Mouse (Mus musculus) ES-E14 (cell line): ENCODE results near the gene Gsdma. TPM values are rescaled to one million over a fixed set of nuclear protein-coding genes. Genes with fewer than 3 reads are reported as not detected.

ENCODE experiments used
- DNase-seq: peaks from one replicate; pipeline ENCODE4 v3.0.0-alpha.2; 2013; ENCODE audit warnings: low read depth, low spot score
- H3K27ac ChIP-seq: 2 replicates; pipeline ENCODE4 v1.5.1; 2012; ENCODE audit warnings: low read depth, mild to moderate bottlenecking, low read length, moderate library complexity, mixed read lengths; ENCODE audit not compliant: poor library complexity, insufficient read depth, severe bottlenecking
- H3K36me3 ChIP-seq: 2 replicates; pipeline ENCODE4 v1.6.1; 2012; ENCODE audit warnings: mild to moderate bottlenecking, low read length, moderate library complexity, mixed read lengths; ENCODE audit not compliant: control insufficient read depth, poor library complexity, insufficient read depth, severe bottlenecking
- H3K4me1 ChIP-seq, 2 experiments: fragments of 150-350 bp in 1 of 2; sonication (generic) in 1 of 2; 2 replicates each; pipeline ENCODE4 v1.6.1; 2012; ENCODE audit warnings: low read length in 2 of 2, mild to moderate bottlenecking in 1 of 2, mixed read lengths in 1 of 2; ENCODE audit not compliant: control insufficient read depth in 2 of 2, insufficient read depth in 2 of 2, poor library complexity in 1 of 2
- H3K4me3 ChIP-seq, 2 experiments: fragments of 150-350 bp in 1 of 2; sonication (generic) in 1 of 2; 2 replicates each; pipeline ENCODE4 v1.5.1; 2012; ENCODE audit warnings: low read length in 2 of 2, low read depth in 1 of 2, mild to moderate bottlenecking in 1 of 2, mixed read lengths in 1 of 2; ENCODE audit not compliant: insufficient read depth in 1 of 2, poor library complexity in 1 of 2, severe bottlenecking in 1 of 2
- H3K9ac ChIP-seq: 2 replicates; pipeline ENCODE4 v1.6.1; 2012; ENCODE audit warnings: low read depth, mild to moderate bottlenecking, low read length, mixed read lengths; ENCODE audit not compliant: poor library complexity, insufficient read depth, severe bottlenecking
- H3K9me3 ChIP-seq: fragments of 150-350 bp; sonication (generic); 2 replicates; pipeline ENCODE4 v1.6.1; 2012; ENCODE audit warnings: low read depth, mild to moderate bottlenecking, low read length; ENCODE audit not compliant: control insufficient read depth, insufficient read depth
- CHD2 ChIP-seq: IDR thresholded peaks from 2 replicates; pipeline ENCODE4 v1.6.1; 2014; ENCODE audit warnings: mild to moderate bottlenecking, low read depth, low read length, inconsistent platforms
- HCFC1 ChIP-seq: IDR thresholded peaks from 2 replicates; pipeline ENCODE4 v1.6.1; 2012; ENCODE audit warnings: low read length, inconsistent platforms, borderline replicate concordance; ENCODE audit not compliant: insufficient read depth
- MAFK ChIP-seq: IDR thresholded peaks from 2 replicates; pipeline ENCODE4 v1.6.1; 2014; ENCODE audit warnings: mild to moderate bottlenecking, low read depth, low read length, inconsistent platforms; ENCODE audit not compliant: insufficient read depth
- ZC3H11A ChIP-seq: IDR thresholded peaks from 2 replicates; pipeline ENCODE4 v1.6.1; 2012; ENCODE audit warnings: low read depth, mild to moderate bottlenecking, inconsistent platforms, low read length, borderline replicate concordance
- ZNF384 ChIP-seq: IDR thresholded peaks from 2 replicates; pipeline ENCODE4 v1.6.1; 2012; ENCODE audit warnings: low read depth, low read length, inconsistent platforms
- in situ Hi-C, 2 experiments: fragments of 600-800 bp; cut with MboI; formaldehyde crosslinking; loops; one replicate each; pipeline ENCODE4 v1.15.1; 2025; ENCODE audit warnings: low sequenced_read_pairs in 2 of 2, inconsistent platforms in 1 of 2; ENCODE audit not compliant: unreplicated experiment in 2 of 2
- total RNA-seq: library from RNA; depleted of rRNA; stranded (reverse); fragments of 300-350 nt; gene quantifications from 2 replicates; pipeline ENCODE4 v1.2.3, GENCODE M21; 2012

Gsdma gene
- total RNA-seq, 1 experiment: 0.40 TPM

- peaks cover 9 to 12% of the 10 kb centered on the region in 2 experiments for H3K4me1 ChIP-seq
- in situ Hi-C loops: no loop called here
- peak; percentile 99 for DNase-seq
- peak within 1 kb of the TSS; percentile 99 for H3K9ac ChIP-seq
- no peaks in the 10 kb centered on the region for H3K9me3 ChIP-seq
- TF ChIP-seq MAFK (no peak; the same call in 1 of the 2 replicates), CHD2 (peak; percentile 94), ZC3H11A (no peak), HCFC1 (peak; percentile 90), ZNF384 (peak; percentile 52; the same call in 1 of the 2 replicates)
- peak within 1 kb of the TSS; percentile 90 for H3K27ac ChIP-seq
- H3K4me3 ChIP-seq: peak within 1 kb of the TSS; percentile 91 to 100
- H3K36me3 ChIP-seq: peaks cover 20% of the 10 kb centered on the region
These were observed 17.9 kb downstream of the Gsdma start, which contains the start of gene Psmd3 for GRCm38 (mm10) chr11:98681786-98682745. Psmd3 (plus strand) TSS chr11:98682554.

GRCm38 (mm10) chr11:98682811-98683210 lies 18.7 kb downstream of the Gsdma start:
- TF ChIP-seq ZNF384: no peak
- no peak for TF ChIP-seq CHD2
- no peak for TF ChIP-seq MAFK
- no peak for TF ChIP-seq HCFC1
- Histone ChIP-seq H3K27ac (peak overlapping the region; percentile 89), H3K4me3 (peak overlapping the region; percentile 91 to 100), H3K9me3 (no peaks in the 10 kb centered on the region), H3K36me3 (peaks cover 27% of the 10 kb centered on the region), H3K4me1 (peaks cover 9 to 12% of the 10 kb centered on the region in 2 experiments), H3K9ac (peak overlapping the region; percentile 99)
- DNase-seq: no peak
- in situ Hi-C loops: no loop called here

- H3K4me3 ChIP-seq: no peak overlapping the region
- peaks cover 47% of the 10 kb centered on the region for H3K36me3 ChIP-seq
- peaks cover 5 to 6% of the 10 kb centered on the region in 2 experiments; a peak in 3 of 4 replicates for H3K4me1 ChIP-seq
- no peaks in the 10 kb centered on the region for H3K9me3 ChIP-seq
- in situ Hi-C loops: no loop called here
- DNase-seq: no peak
- H3K9ac ChIP-seq: no peak overlapping the region
- TF ChIP-seq ZNF384: no peak
- no peak for TF ChIP-seq ZC3H11A
- TF ChIP-seq MAFK: no peak
- no peak for TF ChIP-seq CHD2
- TF ChIP-seq HCFC1: no peak
- H3K27ac ChIP-seq: no peak overlapping the region
These were observed 21.5 kb downstream of the Gsdma start for GRCm38 (mm10) chr11:98685642-98686041.

- TF ChIP-seq HCFC1 (no peak), MAFK (no peak), ZC3H11A (no peak), CHD2 (no peak), ZNF384 (no peak)
- peaks cover 2 to 3% of the 10 kb centered on the region in 2 experiments; a peak in 1 of 4 replicates for H3K4me1 ChIP-seq
- in situ Hi-C loops: no loop called here
- no peak overlapping the region for H3K27ac ChIP-seq
- H3K4me3 ChIP-seq: no peak overlapping the region
- peaks cover 61% of the 10 kb centered on the region for H3K36me3 ChIP-seq
- H3K9ac ChIP-seq: no peak overlapping the region
- H3K9me3 ChIP-seq: no peaks in the 10 kb centered on the region
- DNase-seq: no peak
These were observed 22.8 kb downstream of the Gsdma start for GRCm38 (mm10) chr11:98686976-98687375.
